Mouse (Mus musculus) myocyte (in vitro differentiated cells): ENCODE results near the gene Fam19a1.

ENCODE experiments used
- MAX ChIP-seq: IDR thresholded peaks from one replicate; pipeline ENCODE4 v1.6.1; 2011; ENCODE audit warnings: low read depth, mild to moderate bottlenecking, control low read depth
- MYOD1 ChIP-seq, 3 experiments: IDR thresholded peaks; one replicate each; pipeline ENCODE4 v1.6.1; 2011; ENCODE audit warnings: control low read depth in 2 of 3, low read depth in 2 of 3, mild to moderate bottlenecking in 2 of 3, moderate library complexity in 1 of 3; ENCODE audit not compliant: insufficient read length in 2 of 3, control insufficient read depth in 1 of 3
- POLR2A ChIP-seq: IDR thresholded peaks from one replicate; pipeline ENCODE4 v1.6.1; 2011; ENCODE audit warnings: low read depth, mild to moderate bottlenecking, control low read depth, moderate library complexity; ENCODE audit not compliant: insufficient read length
- POLR2AphosphoS2 ChIP-seq: IDR thresholded peaks from one replicate; pipeline ENCODE4 v1.6.1; 2011; ENCODE audit warnings: low read depth, control low read depth; ENCODE audit not compliant: insufficient read length
- TCF12 ChIP-seq: IDR thresholded peaks from one replicate; pipeline ENCODE4 v1.6.1; 2011; ENCODE audit warnings: mild to moderate bottlenecking, control low read depth; ENCODE audit not compliant: poor library complexity, insufficient read depth, severe bottlenecking
- TCF3 ChIP-seq: IDR thresholded peaks from one replicate; pipeline ENCODE4 v1.6.1; 2011; ENCODE audit warnings: low read depth, control low read depth; ENCODE audit not compliant: insufficient read length

- TF ChIP-seq POLR2A, result no peak
- no peak for TF ChIP-seq MAX
- TF ChIP-seq TCF3, result no peak
- no peak for TF ChIP-seq POLR2AphosphoS2
- TF ChIP-seq TCF12, result no peak
- no peak for TF ChIP-seq MYOD1 (IDR thresholded peaks at IDR 0.05; ENCODE audit: control insufficient read depth in 1 of 3, insufficient read length in 2 of 3, low read depth in 2 of 3)
Observed at GRCm38 (mm10) chr6:96437814-96438213, 324.9 kb downstream of the Fam19a1 start.
